Mouse (Mus musculus) cerebellum, postnatal 36 days (tissue): ENCODE measurements around the gene Il31ra.
A peak's percentile ranks its signal among the peaks of the same experiment; 100 is the strongest.

Experiments used
- DNase-seq, 2 experiments: peaks; one replicate each; pipeline ENCODE4 v3.0.0; 2021 to 2022; ENCODE audit warnings: mixed read lengths in 2 of 2

Il31ra gene

DNA sequence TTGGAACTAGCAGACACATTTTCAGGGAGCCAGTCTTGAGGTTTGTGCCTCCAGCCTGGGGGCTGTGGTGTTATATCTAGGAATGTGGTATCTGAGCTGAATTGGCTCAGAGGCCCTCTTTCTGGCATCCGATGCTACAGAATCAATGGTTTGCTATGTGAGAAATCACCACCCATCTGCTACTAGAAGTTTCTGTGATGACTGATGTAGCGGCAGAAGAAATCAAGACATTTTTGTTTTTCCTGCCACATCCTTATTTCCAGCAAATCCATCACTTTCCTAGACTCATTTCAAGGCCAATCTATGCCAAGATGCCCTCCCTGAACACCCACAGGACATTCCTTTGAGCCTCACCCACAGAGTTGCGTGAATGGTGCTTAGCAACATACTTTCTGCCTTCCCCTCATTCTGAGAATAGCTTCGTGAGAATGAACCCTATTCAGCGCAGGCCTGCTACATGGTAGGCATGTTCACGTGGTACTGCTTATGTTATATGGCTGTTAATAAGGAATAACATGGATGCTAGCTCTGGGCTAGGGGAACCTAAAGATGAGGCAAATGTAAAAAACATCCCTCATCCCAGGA is 33.5 kb downstream of the Il31ra start:
- DNase-seq: no peak

DNA sequence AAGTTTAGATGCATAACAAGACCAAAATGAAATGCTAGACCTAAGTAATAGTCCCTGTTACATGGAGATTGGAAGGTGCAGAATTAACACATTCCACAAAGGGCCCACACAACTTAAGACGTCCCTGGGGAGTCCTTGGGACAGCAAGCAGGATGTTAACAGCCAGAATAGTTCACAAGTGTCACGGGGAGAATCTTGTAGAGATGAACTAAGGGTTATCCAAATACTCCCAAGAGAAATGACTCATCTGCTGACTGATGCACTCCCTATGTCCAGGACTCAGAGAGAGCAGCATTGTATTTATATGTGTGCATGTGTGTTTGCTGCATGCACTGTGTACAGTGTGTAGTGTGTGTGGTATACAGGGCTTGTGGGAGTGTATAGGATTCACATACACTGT is 37.7 kb downstream of the Il31ra start:
- DNase-seq: no peak

DNA sequence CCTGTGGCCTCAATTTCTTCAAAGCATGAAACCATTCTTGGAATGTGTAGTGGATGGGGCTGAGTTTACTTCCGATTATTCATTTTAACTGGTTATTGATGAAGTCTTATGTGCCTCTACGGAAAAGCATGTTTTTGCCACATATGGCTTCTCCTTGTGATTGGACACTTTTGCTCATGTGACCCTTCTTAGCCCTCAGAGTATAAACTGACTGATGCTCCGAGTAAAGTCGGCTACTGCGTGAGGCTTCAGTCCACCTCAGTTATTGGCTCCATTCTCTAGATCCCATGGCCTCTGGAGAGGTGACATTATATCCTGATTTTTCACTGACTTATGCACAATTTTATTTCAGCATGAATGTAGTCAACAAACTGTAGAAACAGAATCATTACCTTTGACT is 40.9 kb downstream of the Il31ra start:
- no peak for DNase-seq

DNA sequence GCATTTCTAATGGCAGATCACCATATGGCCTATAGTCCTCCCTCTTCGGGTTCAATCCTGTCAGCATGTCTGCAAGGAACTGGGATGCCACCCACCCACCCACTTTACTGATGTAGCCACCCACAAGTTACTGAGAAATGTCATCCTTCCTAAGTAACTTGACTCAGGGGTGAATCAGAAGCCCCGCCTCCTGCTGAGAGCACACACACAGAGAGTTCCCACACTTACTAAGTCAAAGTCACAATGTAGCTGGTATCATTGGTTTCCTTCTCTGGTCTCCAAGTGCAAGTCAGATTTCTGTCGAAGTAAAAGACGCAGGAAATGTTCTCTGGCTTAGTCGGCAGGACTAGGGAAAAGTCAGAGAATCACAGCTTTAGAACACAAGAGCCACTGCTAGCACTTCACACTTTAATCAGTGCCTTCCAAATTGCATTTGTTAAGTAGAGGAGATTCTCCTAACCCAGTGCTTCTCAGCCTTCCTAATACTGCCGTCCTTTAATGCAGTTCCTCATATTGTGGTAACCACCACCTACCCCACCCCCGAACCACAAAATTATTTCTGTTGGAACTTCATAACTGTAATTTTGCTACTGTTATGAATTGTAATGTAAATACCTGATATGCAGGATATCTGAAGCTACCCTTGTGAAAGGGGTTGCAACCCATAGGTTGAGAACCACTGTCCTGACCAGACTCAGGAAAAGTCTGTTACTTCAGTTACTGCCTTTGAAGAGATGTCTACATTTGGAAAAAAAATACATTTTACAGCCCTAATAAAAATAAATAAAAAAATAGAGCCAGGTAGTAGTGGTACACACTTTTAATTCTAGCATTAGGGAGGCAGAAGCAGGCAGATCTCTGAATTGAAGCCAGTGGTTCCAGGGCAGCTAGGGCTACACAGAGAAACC is 42.3 kb downstream of the Il31ra start:
- DNase-seq: no peak

DNA sequence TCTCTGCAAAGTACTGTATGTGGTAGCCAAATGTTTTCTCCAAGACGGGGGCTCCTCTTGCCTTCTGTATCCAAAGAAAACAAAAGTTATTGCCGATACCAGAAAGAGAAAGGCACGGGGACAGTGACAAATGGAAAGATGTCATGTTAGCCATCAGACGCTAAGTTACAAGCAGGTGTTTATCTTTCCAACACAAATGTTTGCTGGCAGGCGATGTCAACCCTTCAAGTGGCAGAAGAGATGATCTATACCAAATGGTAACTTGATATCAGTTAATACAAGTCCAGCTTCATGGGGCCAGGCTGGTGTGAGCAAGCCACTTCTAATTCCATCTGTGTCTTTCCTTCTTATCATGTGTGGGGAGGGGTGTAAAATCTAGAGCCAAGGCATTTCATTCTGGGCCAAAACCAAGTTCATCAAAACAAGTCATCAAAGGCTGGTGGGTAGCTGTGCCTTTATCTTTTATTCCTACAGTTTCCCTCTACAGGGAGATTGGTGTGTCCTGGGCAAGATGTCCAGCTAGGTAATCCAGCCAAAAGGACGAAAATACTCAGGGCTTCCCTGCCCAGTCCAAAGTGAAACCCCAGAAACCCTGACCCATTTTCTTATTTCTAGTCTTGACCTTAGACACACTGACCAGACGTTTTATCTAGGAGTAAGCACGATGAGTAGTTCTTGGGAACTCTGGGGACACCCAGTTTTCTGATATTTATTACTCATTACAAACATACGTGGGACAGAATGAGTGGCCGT is 52.8 kb downstream of the Il31ra start:
- no peak for DNase-seq

DNA sequence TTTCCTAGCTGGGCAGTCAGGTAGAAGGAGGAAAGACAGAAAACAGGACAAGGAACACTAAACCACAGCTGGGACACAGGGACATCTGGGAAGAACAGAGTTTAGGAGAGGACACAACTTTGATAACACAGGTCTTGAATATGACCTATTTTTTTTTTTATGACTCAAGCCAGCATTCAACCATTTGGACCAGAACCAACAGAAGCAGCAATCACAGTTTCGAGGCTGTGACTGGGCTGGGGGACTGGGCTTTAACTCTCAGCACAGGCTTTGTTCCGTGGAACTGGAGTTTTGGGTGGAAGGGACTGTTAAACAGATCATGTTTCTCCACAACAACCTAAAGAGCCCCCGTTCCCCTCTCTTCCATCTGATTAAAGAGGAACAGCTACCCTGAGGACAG is 53.5 kb downstream of the Il31ra start:
- DNase-seq: no peak

DNA sequence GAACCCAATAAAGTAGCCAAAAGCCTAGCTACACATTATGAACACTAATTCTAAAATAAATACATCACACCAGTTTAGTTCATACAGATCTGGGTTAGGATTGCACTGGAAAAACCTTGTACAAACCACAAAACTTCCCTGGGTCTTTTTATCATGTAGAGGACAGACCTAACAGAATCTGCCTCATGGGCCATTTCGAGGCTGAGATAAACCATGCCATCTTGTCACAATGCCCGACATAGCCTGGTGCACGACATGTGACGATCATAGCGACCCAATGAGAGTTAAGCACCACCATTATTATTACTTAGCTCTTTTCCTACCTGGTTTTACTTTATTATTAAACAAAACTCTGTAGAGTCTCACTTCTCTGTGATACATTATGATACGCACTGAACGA is 57.1 kb downstream of the Il31ra start:
- DNase-seq: no peak

DNA sequence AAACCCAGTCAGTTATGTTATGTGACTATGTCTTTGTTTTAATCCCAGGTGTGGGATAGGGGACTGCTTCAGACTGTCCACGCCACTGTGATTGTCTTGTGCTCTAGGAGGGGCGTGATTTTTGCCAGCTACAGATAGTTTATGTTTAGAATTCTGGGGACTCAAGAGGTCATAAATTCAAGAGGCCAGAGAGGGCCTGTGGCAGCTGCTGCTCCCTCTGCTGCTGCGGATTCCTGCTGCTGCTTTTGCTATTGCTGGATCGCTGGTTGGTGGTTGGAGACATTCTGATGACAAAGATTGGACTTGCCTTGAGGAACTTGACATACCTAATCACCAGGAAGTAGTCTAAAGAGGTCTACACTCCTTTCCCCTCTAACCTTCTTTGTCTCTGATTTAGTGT is 57.5 kb downstream of the Il31ra start:
- no peak for DNase-seq

DNA sequence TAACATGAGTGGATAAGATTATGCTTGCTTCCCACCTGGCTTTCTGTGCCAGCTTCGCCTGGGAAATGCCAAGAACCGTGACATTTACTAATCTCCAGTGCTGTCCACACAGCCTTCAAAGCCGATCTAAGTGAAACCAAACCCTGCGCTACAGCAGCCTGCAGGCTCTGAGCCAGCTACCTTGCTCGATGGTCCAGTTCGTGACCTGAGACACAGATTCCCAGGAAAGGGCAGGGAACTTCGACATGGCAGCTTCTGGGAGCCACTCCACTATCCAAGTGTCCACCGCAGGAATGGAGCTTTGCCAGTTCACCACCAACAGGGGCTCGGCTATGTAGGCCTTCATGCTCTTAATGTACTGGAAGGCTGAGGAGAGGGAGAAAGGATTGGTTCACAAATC is 60.6 kb downstream of the Il31ra start:
- no peak for DNase-seq

DNA sequence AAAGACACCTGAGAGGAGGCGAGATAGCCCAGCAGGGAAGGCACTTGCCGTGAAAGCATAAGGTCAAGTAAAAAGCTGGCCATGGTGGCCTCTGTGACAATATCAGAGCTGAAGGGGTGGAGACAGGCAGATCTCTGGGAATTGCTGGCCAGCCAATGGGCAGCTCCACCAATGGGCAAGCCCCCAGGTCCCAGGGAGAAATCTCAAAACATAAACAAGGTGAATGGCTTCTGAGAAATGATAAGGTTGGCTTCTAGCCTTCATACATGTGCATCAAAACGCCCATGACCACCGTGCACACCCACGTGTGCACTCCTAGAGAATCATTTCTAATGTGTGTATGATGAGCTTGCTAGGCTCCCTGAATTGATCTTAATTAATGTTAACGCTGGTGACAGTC is 61.9 kb downstream of the Il31ra start:
- no peak for DNase-seq

DNA sequence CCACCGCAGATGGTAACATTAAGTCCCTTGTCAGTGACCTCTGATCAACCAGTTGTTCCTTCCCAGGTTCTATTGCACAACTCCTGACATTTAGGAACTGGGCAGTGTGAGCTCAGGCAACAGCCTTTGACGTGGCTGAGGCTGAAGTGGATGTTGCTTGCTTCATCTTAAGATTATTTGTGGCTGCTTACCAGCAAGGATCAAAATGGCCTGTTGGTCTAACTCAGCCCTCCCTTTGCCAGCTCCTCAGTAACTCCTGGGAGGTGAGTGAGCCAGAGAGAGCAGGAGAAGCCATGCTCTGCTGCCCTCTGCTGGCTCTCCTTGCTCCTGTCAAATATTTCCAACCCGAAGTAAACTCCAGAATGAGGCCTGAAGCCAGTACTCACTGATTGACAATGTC is 64.3 kb downstream of the Il31ra start:
- peak; percentile 48 to 53 for DNase-seq

DNA sequence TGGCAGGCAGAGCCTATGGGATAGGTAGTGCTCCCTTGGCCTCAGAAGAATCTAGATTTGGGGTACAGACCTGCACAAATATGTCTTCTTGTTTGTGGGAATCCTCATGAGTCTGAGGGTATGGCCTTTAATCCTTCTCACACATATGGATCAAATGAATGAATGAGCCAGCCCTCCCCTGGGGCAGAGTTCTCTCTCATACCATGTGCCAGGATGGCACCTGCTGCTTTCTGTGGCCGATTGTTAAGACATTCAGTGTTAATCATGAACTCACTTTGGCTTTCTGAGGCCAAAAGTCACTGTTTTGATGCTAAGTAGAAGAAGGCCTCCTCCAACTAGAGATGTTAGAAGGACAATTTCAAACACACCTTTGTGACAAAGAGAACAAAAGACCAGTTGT is 67.0 kb downstream of the Il31ra start:
- no peak for DNase-seq

DNA sequence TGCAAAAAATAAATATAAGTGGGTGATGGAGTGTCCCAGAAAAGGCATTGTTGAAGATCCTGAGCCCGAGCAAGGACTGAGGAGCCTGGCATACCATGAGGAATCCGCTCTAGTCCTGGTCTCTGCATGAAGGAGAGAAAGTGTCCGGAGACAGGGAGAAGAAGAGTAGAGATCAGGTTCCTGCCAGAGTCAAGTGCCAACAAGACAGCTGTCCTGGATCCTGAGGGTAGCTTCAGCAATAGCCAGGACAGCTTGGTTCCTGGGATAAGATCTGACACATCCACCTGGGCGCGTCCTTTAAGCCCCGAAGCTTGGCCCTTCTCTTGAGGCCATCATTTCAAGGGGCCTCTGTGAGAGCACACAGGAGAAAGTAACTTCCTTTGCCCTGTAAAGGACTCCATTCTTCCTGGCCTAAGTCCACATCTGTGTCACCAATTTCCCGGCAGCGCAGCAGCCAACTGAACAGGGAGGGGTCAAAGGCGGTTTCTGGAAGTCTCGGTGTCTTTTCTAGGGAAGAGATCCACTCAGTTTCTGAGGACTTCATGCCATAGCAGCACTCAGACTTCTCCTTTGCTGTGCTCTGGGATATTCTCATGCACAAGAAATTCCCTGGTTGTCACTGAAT is 70.7 kb downstream of the Il31ra start:
- DNase-seq: no peak

DNA sequence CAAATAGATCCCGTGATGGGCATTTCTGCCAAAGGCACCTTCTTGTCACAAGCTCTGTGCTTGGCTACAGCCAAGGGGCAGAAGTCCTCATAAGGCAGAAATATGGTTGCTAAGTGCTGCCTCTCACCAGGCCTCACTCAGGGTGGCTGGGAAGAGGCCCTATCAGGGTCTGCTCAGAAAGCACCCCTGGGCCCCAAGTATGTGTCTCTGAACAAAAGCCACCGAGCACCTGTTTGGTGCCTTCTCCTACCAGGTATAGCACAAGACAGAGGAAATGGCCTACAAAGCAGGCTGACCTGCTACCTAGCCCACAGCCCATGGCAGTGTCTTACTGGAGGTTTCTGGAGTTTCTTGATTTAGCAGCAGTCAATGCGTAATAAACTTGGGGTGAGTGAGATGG is 71.3 kb downstream of the Il31ra start:
- DNase-seq: no peak

DNA sequence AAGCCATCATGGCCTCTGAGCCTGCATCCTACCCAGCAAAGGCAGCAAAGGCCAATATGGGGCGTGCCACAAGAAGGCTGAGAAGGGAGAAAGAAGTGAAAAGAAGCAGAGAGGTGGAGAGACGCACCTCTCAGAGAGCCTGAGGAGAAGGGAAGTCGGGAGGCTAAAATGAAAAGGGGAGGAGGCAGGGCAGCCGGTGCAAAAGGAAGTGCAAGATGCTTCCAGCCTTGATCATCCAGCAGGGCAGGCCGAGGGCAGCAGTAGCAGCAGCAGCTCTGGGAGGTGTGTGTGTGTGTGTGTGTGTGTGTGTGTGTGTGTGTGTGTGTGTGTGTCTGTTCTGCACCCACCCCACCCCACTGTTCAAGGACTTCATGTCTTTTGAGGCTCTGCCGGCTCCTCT is 71.9 kb downstream of the Il31ra start:
- no peak for DNase-seq

DNA sequence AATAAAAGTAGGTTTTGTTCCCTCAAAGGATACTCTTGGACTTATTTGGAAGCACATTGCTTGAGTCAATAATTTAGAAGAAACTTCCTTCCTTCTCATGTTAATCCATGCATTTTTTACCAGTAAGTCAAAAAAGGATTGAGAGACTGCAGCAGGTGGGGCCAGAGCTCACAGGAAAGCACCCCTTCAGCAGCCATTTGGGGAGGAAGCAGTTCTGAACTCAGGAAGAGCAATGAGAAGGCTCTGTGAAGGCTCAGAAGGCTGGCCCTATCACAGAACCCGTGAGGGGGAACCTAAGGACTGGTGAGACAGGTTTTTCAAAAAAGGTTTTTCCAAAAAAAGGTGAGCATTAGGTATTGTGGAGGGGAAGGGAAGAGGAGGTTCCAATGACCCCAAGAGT is 79.6 kb downstream of the Il31ra start:
- DNase-seq: no peak

DNA sequence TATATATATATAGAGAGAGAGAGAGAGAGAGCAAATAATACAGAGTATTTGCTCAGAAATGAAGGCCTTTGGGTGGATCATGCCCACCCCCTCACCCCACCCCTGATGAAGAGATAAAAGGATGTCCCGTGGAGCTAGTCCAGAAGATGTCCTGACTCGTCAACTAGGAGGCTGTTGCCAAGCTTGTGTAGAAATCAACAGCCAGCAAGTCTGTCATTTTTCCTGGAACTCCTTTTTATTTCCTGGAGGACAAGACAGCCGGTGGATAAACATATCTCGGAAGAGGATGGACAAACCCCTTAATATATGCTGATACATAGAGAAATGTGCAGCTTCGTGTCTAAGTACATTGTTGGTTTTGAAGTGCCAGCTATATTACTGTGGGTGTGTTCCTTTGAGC is 81.3 kb downstream of the Il31ra start:
- DNase-seq: no peak

DNA sequence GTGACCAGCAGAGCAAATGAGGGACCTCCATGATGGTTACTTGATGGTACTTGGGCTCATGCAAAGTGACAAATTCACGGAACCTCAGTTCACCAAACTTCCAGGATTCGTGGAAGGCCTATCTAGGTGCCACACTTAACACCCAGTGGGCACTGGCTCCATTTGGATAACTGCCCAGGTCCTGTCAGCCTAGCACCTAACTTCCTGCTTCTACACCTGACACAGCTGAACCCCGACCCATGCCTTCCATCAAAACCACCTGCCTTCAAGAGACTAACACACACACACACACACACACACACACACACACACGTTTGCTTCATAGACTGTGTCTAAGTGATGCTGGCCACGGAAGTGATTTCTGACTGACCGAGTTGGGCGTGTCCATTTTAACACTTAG is 82.3 kb downstream of the Il31ra start:
- no peak for DNase-seq

DNA sequence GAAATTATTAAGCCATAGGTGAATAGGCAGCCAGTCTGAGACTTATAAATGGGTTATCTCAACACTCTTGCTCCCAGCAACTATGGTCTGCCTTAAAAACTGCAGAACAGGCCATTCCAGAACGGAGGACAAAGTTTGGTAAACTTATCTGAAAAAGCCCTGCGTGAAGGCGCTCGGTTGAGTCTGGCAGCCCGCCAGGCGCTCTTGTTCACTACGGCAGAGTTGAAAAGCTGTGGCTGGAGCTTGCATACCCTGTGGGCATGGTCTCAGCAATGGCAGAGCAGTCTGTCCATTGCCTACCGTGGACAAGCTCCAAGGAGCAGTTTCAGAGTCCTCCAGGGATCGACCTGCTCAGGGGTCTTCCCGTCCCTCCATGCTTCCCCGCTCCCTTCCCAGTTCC is 82.9 kb downstream of the Il31ra start:
- DNase-seq: no peak

DNA sequence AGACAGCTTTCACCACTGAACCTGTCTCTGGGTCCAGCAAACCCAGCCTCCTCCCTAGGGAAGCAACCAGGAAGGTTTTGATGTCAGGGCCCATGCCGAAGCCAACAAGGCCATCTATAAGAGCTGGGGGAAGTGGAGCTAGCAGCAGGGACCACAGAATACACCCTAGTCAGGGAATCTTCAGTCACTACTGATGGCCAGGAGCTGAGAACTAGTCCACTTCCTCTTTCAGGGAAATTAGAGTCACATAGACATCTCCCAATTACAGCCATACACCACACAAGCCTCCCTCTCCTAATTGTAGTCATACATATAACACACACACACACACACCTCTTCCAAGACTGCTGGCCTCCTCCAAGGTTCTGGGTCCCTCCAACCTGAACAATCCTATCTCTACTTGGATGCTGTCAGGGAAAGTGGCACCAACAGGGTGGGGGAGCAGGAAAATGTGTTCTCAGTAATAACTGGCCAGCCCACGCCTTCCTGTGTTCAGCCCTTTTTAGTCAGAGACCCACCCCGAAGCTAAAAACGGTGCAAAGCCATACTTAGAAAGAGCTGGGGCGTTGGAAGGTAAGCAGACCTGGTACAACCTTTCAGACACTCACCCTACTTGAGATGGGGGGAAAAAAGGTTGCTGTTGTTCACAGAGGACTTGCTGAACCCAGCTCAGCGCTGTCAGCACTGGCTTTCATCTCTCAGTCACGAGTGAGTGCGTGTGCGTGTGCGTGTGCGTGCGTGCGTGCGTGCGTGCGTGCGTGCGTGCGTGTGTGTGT is 83.5 kb downstream of the Il31ra start:
- no peak for DNase-seq

DNA sequence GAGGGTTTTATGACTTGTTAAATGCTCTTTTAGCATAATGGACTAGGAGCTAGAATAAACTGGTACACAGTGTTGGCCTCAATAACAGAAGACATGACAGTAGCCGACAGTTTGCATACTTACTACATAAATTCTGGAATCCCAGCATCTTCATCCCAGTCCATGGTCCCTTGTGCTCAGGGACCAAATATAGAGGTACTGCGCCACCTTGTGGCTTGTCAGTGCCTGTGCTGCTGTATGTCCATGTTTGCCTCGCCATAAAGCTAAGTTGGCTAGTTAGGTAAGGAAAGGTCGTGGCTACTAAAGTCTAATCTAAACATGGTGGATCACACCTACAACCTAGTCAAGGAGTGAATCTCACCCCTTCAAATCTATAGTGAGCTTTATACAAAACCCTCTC is 84.7 kb downstream of the Il31ra start:
- peak; percentile 41 to 56 for DNase-seq

DNA sequence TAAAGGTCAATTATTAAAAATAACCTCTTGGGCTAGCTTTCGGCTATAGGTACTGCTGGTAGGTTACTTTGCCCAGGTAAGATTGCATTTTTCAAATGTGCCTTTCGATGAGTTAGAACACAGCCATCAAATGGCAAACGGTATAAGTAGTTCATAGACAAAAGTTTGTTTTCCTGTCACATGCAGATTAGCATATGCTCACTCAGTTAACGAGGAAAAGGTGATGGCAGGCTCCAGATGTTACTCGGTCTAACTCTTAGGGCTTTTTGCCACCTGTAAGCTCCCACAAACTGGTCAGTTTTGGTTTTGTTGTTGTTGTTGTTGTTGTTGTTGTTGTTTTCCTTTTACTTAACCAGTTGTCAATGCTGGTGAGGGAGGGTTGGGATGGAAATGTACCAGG is 85.7 kb downstream of the Il31ra start:
- no peak for DNase-seq

DNA sequence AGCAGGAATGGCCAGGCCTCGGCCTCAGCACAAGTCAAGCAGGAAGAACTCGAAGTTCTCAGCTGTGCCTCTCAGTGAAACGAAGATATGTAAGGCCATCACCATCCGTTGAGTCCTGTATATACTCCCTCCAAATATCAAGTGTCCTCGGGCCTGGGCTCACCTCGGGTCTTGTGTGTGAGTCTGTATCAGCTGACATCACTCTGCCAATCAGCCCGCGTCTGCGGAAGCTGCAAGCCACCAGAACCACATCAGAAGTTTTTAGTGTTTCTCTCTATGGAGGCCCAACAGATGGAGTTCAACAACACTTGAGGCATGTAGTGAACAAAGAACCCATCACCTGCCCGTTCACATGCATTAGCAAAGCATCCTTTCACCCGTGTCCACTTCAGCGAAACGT is 86.5 kb downstream of the Il31ra start:
- no peak for DNase-seq
